Mouse (Mus musculus) G1E (cell line): ENCODE results near the gene Ppwd1.

Experiments
- CTCF ChIP-seq: IDR thresholded peaks from 2 replicates; pipeline ENCODE4 v1.5.1; 2012; ENCODE audit warnings: low read depth, low read length, inconsistent platforms, mixed read lengths
- GATA1 ChIP-seq: IDR thresholded peaks from 2 replicates; pipeline ENCODE4 v1.6.1; 2012; ENCODE audit warnings: borderline replicate concordance, low read length, inconsistent platforms, mixed read lengths
- GATA2 ChIP-seq: IDR thresholded peaks from 2 replicates; pipeline ENCODE4 v1.6.1; 2012; ENCODE audit warnings: low read depth, low read length, inconsistent platforms, borderline replicate concordance
- POLR2AphosphoS5 ChIP-seq: IDR thresholded peaks from 2 replicates; pipeline ENCODE4 v1.6.1; 2012; ENCODE audit warnings: low read depth, low read length, inconsistent platforms; ENCODE audit not compliant: insufficient replicate concordance
- TAL1 ChIP-seq: conservative IDR thresholded peaks from 2 replicates; pipeline ENCODE4 v1.6.1; 2012; ENCODE audit warnings: low read depth, low read length, inconsistent platforms, mixed read lengths

GRCm38 (mm10) chr13:104176874-104177273 lies 51.8 kb downstream of the Ppwd1 start:
- no peak for TF ChIP-seq CTCF
- TF ChIP-seq TAL1 = no peak
- no peak for TF ChIP-seq GATA1
- no peak for TF ChIP-seq POLR2AphosphoS5
- TF ChIP-seq GATA2 = no peak
